Mouse (Mus musculus) CH12.LX (cell line): ENCODE measurements at regions not wholly inside any gene's neighbourhood (a gene's known extent, or its start where the extent isn't known, plus 50 kb on each side); places are given as distances from the start of the nearest gene placed in this dataset.

Source experiments
- DNase-seq: peaks from one replicate; pipeline ENCODE4 v3.0.0-alpha.2; 2013; ENCODE audit errors: extremely low read depth
- H3K27ac ChIP-seq: 2 replicates; pipeline ENCODE4 v1.5.1; 2012; ENCODE audit warnings: low read depth, mild to moderate bottlenecking, control low read depth, moderate library complexity; ENCODE audit not compliant: insufficient read depth
- H3K27me3 ChIP-seq: replicated peaks from 2 replicates; pipeline ENCODE3; 2012; ENCODE audit warnings: inconsistent platforms
- H3K36me3 ChIP-seq, 2 experiments: replicated peaks in 1 of 2; 2 replicates each; pipeline versions ENCODE3 to v1.6.1; 2012; ENCODE audit warnings: inconsistent platforms in 1 of 2, low read length in 1 of 2, mild to moderate bottlenecking in 1 of 2, mixed read lengths in 1 of 2, moderate library complexity in 1 of 2; ENCODE audit not compliant: control insufficient read depth in 1 of 2, insufficient read depth in 1 of 2
- H3K4me1 ChIP-seq, 2 experiments: 2 replicates each; pipeline ENCODE4 v1.6.1; 2012; ENCODE audit warnings: inconsistent platforms in 1 of 2, moderate library complexity in 1 of 2; ENCODE audit not compliant: insufficient read depth in 2 of 2, control insufficient read depth in 1 of 2
- H3K4me2 ChIP-seq: 2 replicates; pipeline ENCODE4 v1.6.1; 2012; ENCODE audit warnings: low read depth, mild to moderate bottlenecking, control low read depth; ENCODE audit not compliant: poor library complexity, insufficient read depth, severe bottlenecking
- H3K4me3 ChIP-seq, 3 experiments: fragments of 150-350 bp in 1 of 3; sonication (generic) in 1 of 3; replicated peaks in 1 of 3; 2 replicates each; pipeline versions ENCODE3 to v1.5.1; 2011 to 2012; ENCODE audit warnings: low read depth in 2 of 3, low read length in 2 of 3, mild to moderate bottlenecking in 2 of 3, moderate library complexity in 2 of 3, control low read depth in 1 of 3, improper control_type of control experiment in 1 of 3, inconsistent platforms in 1 of 3, mixed read lengths in 1 of 3; ENCODE audit not compliant: poor library complexity in 1 of 3
- H3K79me2 ChIP-seq: replicated peaks from 2 replicates; pipeline ENCODE4 v1.6.1; 2012; ENCODE audit warnings: mild to moderate bottlenecking, moderate library complexity; ENCODE audit not compliant: control insufficient read depth, poor library complexity, insufficient read depth, severe bottlenecking; ENCODE audit errors: extremely low read depth
- H3K9ac ChIP-seq: 2 replicates; pipeline ENCODE4 v1.6.1; 2012; ENCODE audit warnings: low read depth, mild to moderate bottlenecking, control low read depth, moderate library complexity; ENCODE audit not compliant: insufficient read depth
- H3K9me3 ChIP-seq: replicated peaks from 2 replicates; pipeline ENCODE3; 2012; ENCODE audit warnings: low read length, inconsistent platforms, mixed read lengths
- CHD2 ChIP-seq: IDR thresholded peaks from 2 replicates; pipeline ENCODE4 v1.6.1; 2011; ENCODE audit warnings: low read length, improper control_type of control experiment
- CTCF ChIP-seq, 2 experiments: IDR thresholded peaks in 1 of 2; conservative IDR thresholded peaks in 1 of 2; 2 replicates each; pipeline ENCODE4 v1.5.1; 2011 to 2012; ENCODE audit warnings: low read depth in 2 of 2, low read length in 2 of 2, improper control_type of control experiment in 1 of 2, inconsistent platforms in 1 of 2, mild to moderate bottlenecking in 1 of 2, moderate library complexity in 1 of 2
- E2F4 ChIP-seq: IDR thresholded peaks from 2 replicates; pipeline ENCODE4 v1.6.1; 2011; ENCODE audit warnings: low read depth, low read length, improper control_type of control experiment; ENCODE audit not compliant: insufficient replicate concordance
- EP300 ChIP-seq: IDR thresholded peaks from 2 replicates; pipeline ENCODE4 v1.6.1; 2011; ENCODE audit warnings: low read length, improper control_type of control experiment
- ETS1 ChIP-seq: conservative IDR thresholded peaks from 2 replicates; pipeline ENCODE4 v1.6.1; 2012; ENCODE audit warnings: low read depth, mild to moderate bottlenecking, inconsistent platforms, low read length, improper control_type of control experiment, moderate library complexity
- HCFC1 ChIP-seq: IDR thresholded peaks from 2 replicates; pipeline ENCODE4 v1.6.1; 2012; ENCODE audit warnings: low read depth, mild to moderate bottlenecking, inconsistent platforms, low read length, improper control_type of control experiment
- IRF4 ChIP-seq: IDR thresholded peaks from 2 replicates; pipeline ENCODE4 v1.6.1; 2014; ENCODE audit warnings: low read depth, mild to moderate bottlenecking, inconsistent platforms, low read length, improper control_type of control experiment
- JUN ChIP-seq: IDR thresholded peaks from 2 replicates; pipeline ENCODE4 v1.6.1; 2011; ENCODE audit warnings: low read depth, mild to moderate bottlenecking, low read length, improper control_type of control experiment, moderate library complexity; ENCODE audit not compliant: insufficient read depth
- KAT2A ChIP-seq: IDR thresholded peaks from 2 replicates; pipeline ENCODE4 v1.6.1; 2012; ENCODE audit warnings: low read length, improper control_type of control experiment, inconsistent platforms; ENCODE audit not compliant: insufficient replicate concordance
- MEF2A ChIP-seq: IDR thresholded peaks from 2 replicates; pipeline ENCODE4 v1.6.1; 2014; ENCODE audit warnings: low read depth, mild to moderate bottlenecking, inconsistent platforms, low read length, improper control_type of control experiment, borderline replicate concordance
- MYC ChIP-seq: IDR thresholded peaks from 2 replicates; pipeline ENCODE4 v1.6.1; 2011; ENCODE audit warnings: low read depth, mild to moderate bottlenecking, improper control_type of control experiment, low read length
- NELFE ChIP-seq: IDR thresholded peaks from 2 replicates; pipeline ENCODE4 v1.6.1; 2011; ENCODE audit warnings: low read depth, low read length, improper control_type of control experiment
- NRF1 ChIP-seq: IDR thresholded peaks from 2 replicates; pipeline ENCODE4 v1.6.1; 2014; ENCODE audit warnings: low read depth, mild to moderate bottlenecking, inconsistent platforms, low read length, improper control_type of control experiment, moderate library complexity
- PAX5 ChIP-seq: IDR thresholded peaks from 2 replicates; pipeline ENCODE4 v1.6.1; 2012; ENCODE audit warnings: low read length, inconsistent platforms, mixed read lengths
- POLR2A ChIP-seq: IDR thresholded peaks from 2 replicates; pipeline ENCODE4 v1.6.1; 2011; ENCODE audit warnings: low read depth, mild to moderate bottlenecking, improper control_type of control experiment, low read length
- POLR2AphosphoS2 ChIP-seq: IDR thresholded peaks from 2 replicates; pipeline ENCODE4 v1.6.1; 2011; ENCODE audit warnings: low read depth, low read length, improper control_type of control experiment
- SIN3A ChIP-seq: IDR thresholded peaks from 2 replicates; pipeline ENCODE4 v1.6.1; 2012; ENCODE audit warnings: low read length, improper control_type of control experiment, inconsistent platforms
- SMC3 ChIP-seq: IDR thresholded peaks from 2 replicates; pipeline ENCODE4 v1.6.1; 2011; ENCODE audit warnings: low read depth, low read length, improper control_type of control experiment
- TBP ChIP-seq: conservative IDR thresholded peaks from 2 replicates; pipeline ENCODE4 v1.6.1; 2011; ENCODE audit warnings: low read depth, low read length, improper control_type of control experiment
- UBTF ChIP-seq: IDR thresholded peaks from 2 replicates; pipeline ENCODE4 v1.6.1; 2012; ENCODE audit warnings: low read depth, mild to moderate bottlenecking, inconsistent platforms, low read length, improper control_type of control experiment, moderate library complexity
- USF1 ChIP-seq: IDR thresholded peaks from 2 replicates; pipeline ENCODE4 v1.6.1; 2014; ENCODE audit warnings: low read depth, mild to moderate bottlenecking, inconsistent platforms, low read length, improper control_type of control experiment
- ZC3H11A ChIP-seq: IDR thresholded peaks from 2 replicates; pipeline ENCODE4 v1.6.1; 2012; ENCODE audit warnings: low read depth, mild to moderate bottlenecking, inconsistent platforms, low read length, improper control_type of control experiment
- ZKSCAN1 ChIP-seq: IDR thresholded peaks from 2 replicates; pipeline ENCODE4 v1.6.1; 2012; ENCODE audit warnings: low read depth, inconsistent platforms, low read length, improper control_type of control experiment, borderline replicate concordance
- dilution Hi-C: fragments of 300-500 bp; cut with MboI; formaldehyde crosslinking; loops from 2 replicates; pipeline ENCODE4 v1.14.3; 2020; ENCODE audit warnings: low sequenced_read_pairs; ENCODE audit not compliant: extremely low pct_unique_long_range_greater_than_20kb, extremely low pct_ligation_motif_present
- in situ Hi-C: fragments of 300-500 bp; cut with MboI; formaldehyde crosslinking; loops from 3 replicates; pipeline ENCODE4 v1.14.3; 2019; ENCODE audit warnings: low sequenced_read_pairs, low pct_ligation_motif_present, low pct_unique_long_range_greater_than_20kb, mixed read lengths

DNA sequence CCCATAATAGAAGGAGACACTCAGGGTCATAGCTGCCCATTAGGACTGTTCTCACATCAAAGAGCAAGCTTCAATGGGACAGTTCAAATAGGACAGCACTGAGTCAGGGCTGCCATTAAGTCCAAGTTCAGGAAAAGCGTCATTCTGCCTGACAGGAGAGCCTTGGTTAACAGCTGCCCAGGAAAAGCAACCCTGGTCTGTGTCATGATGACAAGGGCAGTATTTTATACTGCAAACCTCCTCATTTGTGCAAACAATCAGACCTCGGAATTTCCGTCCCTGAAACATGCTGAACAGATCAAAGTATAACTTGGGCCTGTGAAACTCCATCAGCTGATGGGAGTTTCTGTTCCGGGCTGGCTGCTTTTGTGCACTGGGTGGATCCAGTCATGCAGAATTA is 62.8 kb downstream of the Gm11983 start:
- peaks cover 7% of the 10 kb centered on the region for H3K9me3 ChIP-seq
- DNase-seq, result no peak
- no peak overlapping the region for H3K9ac ChIP-seq
- no peak overlapping the region for H3K4me3 ChIP-seq
- in situ Hi-C loops (loop anchor here (25.0 kb wide), 1 partner anchor 312 kb away; no protein-coding TSS in a partner anchor), dilution Hi-C loops (no loop called here)
- H3K79me2 ChIP-seq, result no peaks in the 10 kb centered on the region
- peaks cover 74% of the 10 kb centered on the region for H3K27me3 ChIP-seq
- H3K4me1 ChIP-seq, result no peaks in the 10 kb centered on the region
- no peaks in the 10 kb centered on the region for H3K36me3 ChIP-seq
- no peak for TF ChIP-seq TBP
- TF ChIP-seq JUN, result no peak
- no peak for TF ChIP-seq PAX5
- no peak for TF ChIP-seq POLR2AphosphoS2
- no peak for TF ChIP-seq USF1
- no peak for TF ChIP-seq KAT2A
- TF ChIP-seq SMC3, result no peak
- no peak for TF ChIP-seq SIN3A
- no peak for TF ChIP-seq E2F4
- TF ChIP-seq ETS1, result no peak
- no peak for TF ChIP-seq ZC3H11A
- no peak for TF ChIP-seq MYC
- TF ChIP-seq ZKSCAN1, result no peak
- TF ChIP-seq MEF2A, result no peak
- TF ChIP-seq HCFC1, result no peak
- TF ChIP-seq UBTF, result no peak
- TF ChIP-seq NRF1, result no peak
- no peak overlapping the region for H3K27ac ChIP-seq
- H3K4me2 ChIP-seq, result no peak overlapping the region

DNA sequence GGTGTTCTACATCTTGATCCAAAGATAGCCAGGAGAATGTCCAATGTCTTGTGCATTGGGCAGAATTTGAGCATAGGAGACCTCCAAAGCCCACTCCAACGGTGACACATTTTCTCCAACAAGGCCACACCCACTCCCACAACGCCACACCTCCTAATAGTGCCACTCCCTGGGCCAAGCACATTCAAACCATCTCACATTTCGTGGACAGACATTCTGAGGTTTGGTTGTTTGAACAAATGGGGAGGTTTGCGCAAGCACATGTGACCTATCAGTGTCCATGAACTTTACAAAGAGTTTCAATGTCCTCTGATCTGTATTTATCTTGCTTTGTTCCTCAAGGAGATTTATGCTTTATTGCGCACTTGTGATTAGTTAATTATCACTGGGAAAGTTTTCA is 63.5 kb downstream of the Gm11983 start:
- dilution Hi-C loops, result no loop called here
- H3K9ac ChIP-seq, result no peak overlapping the region
- H3K9me3 ChIP-seq, result peaks cover 7% of the 10 kb centered on the region
- H3K4me3 ChIP-seq, result no peak overlapping the region
- H3K27ac ChIP-seq, result no peak overlapping the region
- in situ Hi-C loops, result loop anchor here (25.0 kb wide), 1 partner anchor 312 kb away; no protein-coding TSS in a partner anchor
- H3K36me3 ChIP-seq, result no peaks in the 10 kb centered on the region
- no peaks in the 10 kb centered on the region for H3K79me2 ChIP-seq
- TF ChIP-seq HCFC1, result no peak
- no peak for TF ChIP-seq USF1
- TF ChIP-seq ZKSCAN1, result no peak
- no peak for TF ChIP-seq CHD2
- TF ChIP-seq NELFE, result no peak
- no peak for TF ChIP-seq POLR2A
- TF ChIP-seq MEF2A, result no peak
- TF ChIP-seq EP300, result no peak
- TF ChIP-seq CTCF (conservative IDR thresholded peaks at IDR 0.05 in 1 of 2, IDR thresholded peaks at IDR 0.05 in 1 of 2; ENCODE audit: low read depth in 2 of 2, low read length in 2 of 2), result no peak
- TF ChIP-seq IRF4, result no peak
- no peak for TF ChIP-seq POLR2AphosphoS2
- H3K4me1 ChIP-seq, result no peaks in the 10 kb centered on the region
- H3K27me3 ChIP-seq, result peaks cover 74% of the 10 kb centered on the region
- no peak for DNase-seq
- no peak overlapping the region for H3K4me2 ChIP-seq
